Mouse (Mus musculus) kidney, adult 2 months (tissue): Measurements from ENCODE around the gene Tmem29.
"Not testable (repeated sequence)": the region's sequence is repeated elsewhere in the genome, so short reads cannot be mapped to it uniquely, and the experiment has no call there.

ENCODE experiments used
- CTCF ChIP-seq: fragments of 200-500 bp; conservative IDR thresholded peaks from 2 replicates; pipeline ENCODE4 v1.5.1; 2011; ENCODE audit warnings: low read depth, mild to moderate bottlenecking, control low read depth, low read length, moderate library complexity, mixed read lengths; ENCODE audit not compliant: insufficient read depth, insufficient read length
- POLR2A ChIP-seq: fragments of 200-500 bp; IDR thresholded peaks from one replicate; pipeline ENCODE4 v1.6.1; 2011; ENCODE audit warnings: low read depth, low read length, control low read depth

DNA sequence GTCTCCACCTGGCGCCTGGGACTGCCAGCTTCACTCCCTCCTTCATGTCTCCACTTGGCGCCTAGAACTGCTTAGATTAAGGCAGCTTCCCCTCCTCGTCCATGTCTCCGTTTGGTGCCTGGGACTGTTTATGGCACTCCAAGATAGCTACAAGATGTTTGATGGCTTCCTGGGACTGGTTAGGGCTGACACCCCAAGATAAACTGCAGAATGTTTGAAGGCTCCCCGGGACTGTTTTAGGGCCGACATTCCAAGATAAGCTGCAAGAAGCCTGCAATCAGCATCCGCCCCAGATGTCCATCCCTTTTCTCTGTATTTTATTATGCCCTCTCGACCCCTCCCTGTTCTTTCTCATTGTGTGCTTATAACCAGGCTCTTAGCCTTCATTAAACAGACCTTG, 7.9 kb upstream of the Tmem29 start:
- not testable (repeated sequence) for TF ChIP-seq POLR2A, CTCF
